Mouse (Mus musculus) MEL (cell line): ENCODE measurements at regions not wholly inside any gene's neighbourhood (a gene's known extent, or its start where the extent isn't known, plus 50 kb on each side); places are given as distances from the start of the nearest gene placed in this dataset.

Experiments
- DNase-seq: peaks from one replicate; pipeline ENCODE4 v3.0.0; 2011; ENCODE audit warnings: low read depth, low spot score
- H3K27ac ChIP-seq: 2 replicates; pipeline ENCODE4 v1.5.1; 2012; ENCODE audit warnings: low read depth, mild to moderate bottlenecking, control low read depth, low read length, moderate library complexity; ENCODE audit not compliant: control insufficient read depth
- H3K27me3 ChIP-seq, 2 experiments: fragments of 150-350 bp in 1 of 2; sonication (generic) in 1 of 2; 2 replicates each; pipeline ENCODE4 v1.6.1; 2012; ENCODE audit warnings: low read length in 2 of 2, mild to moderate bottlenecking in 2 of 2, improper control_type of control experiment in 1 of 2, moderate library complexity in 1 of 2; ENCODE audit not compliant: insufficient read depth in 2 of 2, control insufficient read depth in 1 of 2
- H3K36me3 ChIP-seq, 2 experiments: 2 replicates each; pipeline ENCODE4 v1.6.1; 2012 to 2014; ENCODE audit warnings: low read length in 2 of 2, improper control_type of control experiment in 1 of 2, inconsistent platforms in 1 of 2, mild to moderate bottlenecking in 1 of 2; ENCODE audit not compliant: insufficient read depth in 2 of 2, control insufficient read depth in 1 of 2
- H3K4me1 ChIP-seq, 2 experiments: fragments of 150-350 bp in 1 of 2; sonication (generic) in 1 of 2; 2 replicates each; pipeline ENCODE4 v1.6.1; 2012; ENCODE audit warnings: low read length in 2 of 2, improper control_type of control experiment in 1 of 2, mild to moderate bottlenecking in 1 of 2; ENCODE audit not compliant: insufficient read depth in 2 of 2, control insufficient read depth in 1 of 2
- H3K4me3 ChIP-seq, 2 experiments: fragments of 150-350 bp in 1 of 2; sonication (generic) in 1 of 2; 2 replicates each; pipeline ENCODE4 v1.5.1; 2012; ENCODE audit warnings: low read depth in 2 of 2, low read length in 2 of 2, mild to moderate bottlenecking in 2 of 2, moderate library complexity in 2 of 2, control low read depth in 1 of 2, improper control_type of control experiment in 1 of 2; ENCODE audit not compliant: control insufficient read depth in 1 of 2, insufficient read depth in 1 of 2
- H3K79me2 ChIP-seq: 2 replicates; pipeline ENCODE4 v1.6.1; 2012; ENCODE audit warnings: mild to moderate bottlenecking, low read length, moderate library complexity; ENCODE audit not compliant: control insufficient read depth, poor library complexity, insufficient read depth
- H3K9ac ChIP-seq: 2 replicates; pipeline ENCODE4 v1.6.1; 2012; ENCODE audit warnings: low read depth, mild to moderate bottlenecking, control low read depth, low read length, moderate library complexity; ENCODE audit not compliant: control insufficient read depth, poor library complexity, severe bottlenecking
- H3K9me3 ChIP-seq: fragments of 150-350 bp; sonication (generic); replicated peaks from 2 replicates; pipeline ENCODE4 v1.6.1; 2012; ENCODE audit warnings: mild to moderate bottlenecking, low read length, improper control_type of control experiment, moderate library complexity; ENCODE audit not compliant: insufficient read depth
- BHLHE40 ChIP-seq: IDR thresholded peaks from 2 replicates; pipeline ENCODE4 v1.6.1; 2012; ENCODE audit warnings: low read depth, mild to moderate bottlenecking, inconsistent platforms, low read length, improper control_type of control experiment, borderline replicate concordance
- CHD1 ChIP-seq: IDR thresholded peaks from 2 replicates; pipeline ENCODE4 v1.6.1; 2012; ENCODE audit warnings: low read depth, mild to moderate bottlenecking, inconsistent platforms, low read length, improper control_type of control experiment
- CHD2 ChIP-seq: IDR thresholded peaks from 2 replicates; pipeline ENCODE4 v1.6.1; 2011; ENCODE audit warnings: low read length, improper control_type of control experiment
- CTCF ChIP-seq, 3 experiments: IDR thresholded peaks in 2 of 3; conservative IDR thresholded peaks in 1 of 3; 2 replicates each; pipeline ENCODE4 v1.5.1; 2011 to 2012; ENCODE audit warnings: low read length in 3 of 3, low read depth in 2 of 3, mild to moderate bottlenecking in 2 of 3, improper control_type of control experiment in 1 of 3, inconsistent platforms in 1 of 3, mixed read lengths in 1 of 3, moderate library complexity in 1 of 3; ENCODE audit not compliant: control insufficient read depth in 1 of 3, insufficient read depth in 1 of 3, poor library complexity in 1 of 3, severe bottlenecking in 1 of 3
- E2F4 ChIP-seq: IDR thresholded peaks from 2 replicates; pipeline ENCODE4 v1.6.1; 2011; ENCODE audit warnings: low read depth, low read length, improper control_type of control experiment, borderline replicate concordance
- ELF1 ChIP-seq: IDR thresholded peaks from 2 replicates; pipeline ENCODE4 v1.6.1; 2014; ENCODE audit warnings: low read depth, mild to moderate bottlenecking, inconsistent platforms, low read length, improper control_type of control experiment, moderate library complexity
- EP300 ChIP-seq, 2 experiments: IDR thresholded peaks; 2 replicates each; pipeline ENCODE4 v1.6.1; 2011; ENCODE audit warnings: improper control_type of control experiment in 2 of 2, low read length in 2 of 2, low read depth in 1 of 2, mild to moderate bottlenecking in 1 of 2
- GABPA ChIP-seq: IDR thresholded peaks from 2 replicates; pipeline ENCODE4 v1.6.1; 2012; ENCODE audit warnings: low read depth, mild to moderate bottlenecking, inconsistent platforms, low read length, improper control_type of control experiment, moderate library complexity
- GATA1 ChIP-seq: IDR thresholded peaks from 2 replicates; pipeline ENCODE4 v1.6.1; 2011; ENCODE audit warnings: low read depth, low read length, improper control_type of control experiment
- MAFK ChIP-seq: IDR thresholded peaks from 2 replicates; pipeline ENCODE4 v1.6.1; 2011; ENCODE audit warnings: low read depth, mild to moderate bottlenecking, low read length, improper control_type of control experiment, borderline replicate concordance
- MAZ ChIP-seq: IDR thresholded peaks from 2 replicates; pipeline ENCODE4 v1.6.1; 2012; ENCODE audit warnings: low read depth, mild to moderate bottlenecking, inconsistent platforms, low read length, improper control_type of control experiment
- MXI1 ChIP-seq: IDR thresholded peaks from 2 replicates; pipeline ENCODE4 v1.6.1; 2011; ENCODE audit warnings: mild to moderate bottlenecking, low read depth, low read length, improper control_type of control experiment
- MYC ChIP-seq: IDR thresholded peaks from 2 replicates; pipeline ENCODE4 v1.6.1; 2011; ENCODE audit warnings: low read depth, mild to moderate bottlenecking, low read length, improper control_type of control experiment, moderate library complexity
- NELFE ChIP-seq: IDR thresholded peaks from 2 replicates; pipeline ENCODE4 v1.6.1; 2011; ENCODE audit warnings: low read depth, low read length, improper control_type of control experiment
- NRF1 ChIP-seq: IDR thresholded peaks from 2 replicates; pipeline ENCODE4 v1.6.1; 2014; ENCODE audit warnings: low read depth, mild to moderate bottlenecking, inconsistent platforms, low read length, improper control_type of control experiment, moderate library complexity; ENCODE audit not compliant: poor library complexity, insufficient read depth, severe bottlenecking
- POLR2A ChIP-seq, 2 experiments: IDR thresholded peaks; 2 replicates each; pipeline ENCODE4 v1.6.1; 2011 to 2012; ENCODE audit warnings: low read length in 2 of 2, mild to moderate bottlenecking in 2 of 2, control low read depth in 1 of 2, improper control_type of control experiment in 1 of 2, low read depth in 1 of 2, moderate library complexity in 1 of 2; ENCODE audit not compliant: control insufficient read depth in 1 of 2, insufficient read depth in 1 of 2, poor library complexity in 1 of 2
- POLR2AphosphoS2 ChIP-seq: IDR thresholded peaks from 2 replicates; pipeline ENCODE4 v1.6.1; 2011; ENCODE audit warnings: low read length, improper control_type of control experiment
- POLR2AphosphoS5 ChIP-seq: IDR thresholded peaks from 2 replicates; pipeline ENCODE4 v1.6.1; 2012; ENCODE audit warnings: low read depth, borderline replicate concordance, mild to moderate bottlenecking, inconsistent platforms, low read length, moderate library complexity, mixed read lengths
- RAD21 ChIP-seq: IDR thresholded peaks from 2 replicates; pipeline ENCODE4 v1.6.1; 2011; ENCODE audit warnings: mild to moderate bottlenecking, low read depth, low read length, improper control_type of control experiment
- SMC3 ChIP-seq: IDR thresholded peaks from 2 replicates; pipeline ENCODE4 v1.6.1; 2011; ENCODE audit warnings: low read depth, low read length, improper control_type of control experiment
- TAL1 ChIP-seq: IDR thresholded peaks from 2 replicates; pipeline ENCODE4 v1.6.1; 2012; ENCODE audit warnings: mild to moderate bottlenecking, inconsistent platforms, low read length, moderate library complexity, mixed read lengths
- TBP ChIP-seq: IDR thresholded peaks from 2 replicates; pipeline ENCODE4 v1.8.0; 2011; ENCODE audit warnings: low read depth, low read length, improper control_type of control experiment
- TCF12 ChIP-seq: IDR thresholded peaks from 2 replicates; pipeline ENCODE4 v1.6.1; 2014; ENCODE audit warnings: low read depth, mild to moderate bottlenecking, inconsistent platforms, low read length, improper control_type of control experiment, moderate library complexity
- UBTF ChIP-seq: IDR thresholded peaks from 2 replicates; pipeline ENCODE4 v1.6.1; 2012; ENCODE audit warnings: low read depth, mild to moderate bottlenecking, inconsistent platforms, low read length, improper control_type of control experiment, moderate library complexity, borderline replicate concordance; ENCODE audit not compliant: insufficient read depth
- ZKSCAN1 ChIP-seq: IDR thresholded peaks from 2 replicates; pipeline ENCODE4 v1.6.1; 2012; ENCODE audit warnings: low read depth, mild to moderate bottlenecking, inconsistent platforms, low read length, improper control_type of control experiment, moderate library complexity
- ZMIZ1 ChIP-seq: IDR thresholded peaks from 2 replicates; pipeline ENCODE4 v1.6.1; 2012; ENCODE audit warnings: low read depth, mild to moderate bottlenecking, inconsistent platforms, low read length, improper control_type of control experiment, moderate library complexity

- peaks cover 0 to 2% of the 10 kb centered on the region in 2 experiments; a peak in 2 of 4 replicates for H3K27me3 ChIP-seq
These were observed 153.7 kb downstream of the Dll1 start for GRCm38 (mm10) chr17:15222923-15223322.

GRCm38 (mm10) chr17:15214157-15214685, 162.5 kb downstream of the Dll1 start:
- no peak overlapping the region for H3K4me3 ChIP-seq
- H3K27me3 ChIP-seq: peaks cover 0 to 6% of the 10 kb centered on the region in 2 experiments; a peak in 3 of 4 replicates
- H3K9ac ChIP-seq: no peak overlapping the region
- TF ChIP-seq MYC (no peak), EP300 (IDR thresholded peaks at IDR 0.05; ENCODE audit: low read depth in 1 of 2, low read length in 2 of 2) (no peak), TCF12 (no peak), NELFE (no peak), MAZ (no peak), POLR2A (IDR thresholded peaks at IDR 0.05; ENCODE audit: control insufficient read depth in 1 of 2, insufficient read depth in 1 of 2, low read depth in 1 of 2, low read length in 2 of 2, poor library complexity in 1 of 2) (no peak), TAL1 (no peak), TBP (no peak), NRF1 (no peak), UBTF (no peak), CHD2 (no peak), POLR2AphosphoS5 (no peak), E2F4 (no peak), SMC3 (no peak), RAD21 (no peak), ZMIZ1 (no peak)
- no peaks in the 10 kb centered on the region for H3K36me3 ChIP-seq
- no peaks in the 10 kb centered on the region for H3K9me3 ChIP-seq
- no peaks in the 10 kb centered on the region for H3K79me2 ChIP-seq
- no peaks in the 10 kb centered on the region for H3K4me1 ChIP-seq
- no peak for DNase-seq
- no peak overlapping the region for H3K27ac ChIP-seq

More at GRCm38 (mm10) chr17:15222923-15223322, 153.7 kb downstream of the Dll1 start:
- H3K9me3 ChIP-seq: no peaks in the 10 kb centered on the region
- no peak overlapping the region for H3K9ac ChIP-seq
- no peaks in the 10 kb centered on the region for H3K79me2 ChIP-seq
- DNase-seq: no peak
- H3K4me3 ChIP-seq: no peak overlapping the region
- TF ChIP-seq NRF1 (no peak), POLR2AphosphoS5 (no peak), CTCF (IDR thresholded peaks at IDR 0.05 in 2 of 3, conservative IDR thresholded peaks at IDR 0.05 in 1 of 3; ENCODE audit: control insufficient read depth in 1 of 3, insufficient read depth in 1 of 3, low read depth in 2 of 3, low read length in 3 of 3, poor library complexity in 1 of 3, severe bottlenecking in 1 of 3) (no peak), GABPA (no peak), CHD1 (no peak), TBP (no peak), EP300 (IDR thresholded peaks at IDR 0.05; ENCODE audit: low read depth in 1 of 2, low read length in 2 of 2) (no peak), ZKSCAN1 (no peak), UBTF (no peak), GATA1 (no peak), MYC (no peak), POLR2AphosphoS2 (no peak), BHLHE40 (no peak), MAFK (no peak), SMC3 (no peak), ZMIZ1 (no peak), ELF1 (no peak), MXI1 (no peak)
- H3K4me1 ChIP-seq: no peaks in the 10 kb centered on the region
- H3K36me3 ChIP-seq: no peaks in the 10 kb centered on the region
- H3K27ac ChIP-seq: no peak overlapping the region
